Mouse (Mus musculus): Measurements from ENCODE around the gene Nebl.

DNA sequence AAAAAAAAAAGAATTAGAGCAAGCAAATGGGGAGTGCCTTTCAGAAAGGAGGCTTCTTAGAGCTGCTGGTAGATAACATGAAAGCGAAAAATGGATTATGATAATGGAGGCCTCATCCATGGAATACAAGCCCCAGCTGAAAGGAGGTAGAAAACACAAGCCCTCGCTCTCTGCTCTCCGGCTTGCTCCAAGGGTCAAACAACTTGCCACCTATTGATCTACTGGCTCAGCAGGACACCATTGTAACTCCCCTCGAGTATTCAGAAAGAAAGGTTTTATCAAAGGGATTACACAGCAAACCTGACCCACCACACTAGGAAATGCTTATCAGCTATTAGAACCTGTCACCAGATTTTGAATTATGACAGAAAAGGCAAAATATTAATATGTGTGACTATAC is 131.4 kb downstream of the Nebl start:
- TF ChIP-seq POLR2A (IDR thresholded peaks at IDR 0.05; ENCODE audit: control insufficient read depth, low read depth, low read length) (no peak), CTCF (IDR thresholded peaks at IDR 0.05; ENCODE audit: control insufficient read depth, insufficient read depth, insufficient replicate concordance, low read depth, low read length) (no peak)
